Mouse (Mus musculus): Measurements from ENCODE around the gene Usp17lc. TPM values are rescaled to one million over a fixed set of nuclear protein-coding genes. Genes with fewer than 3 reads are reported as not detected.

Usp17lc gene
- not detected in 2 replicates for polyA plus RNA-seq (2015; fragmentation: Nextera tagmentation; extraction: Ambion mirVana)

DNA sequence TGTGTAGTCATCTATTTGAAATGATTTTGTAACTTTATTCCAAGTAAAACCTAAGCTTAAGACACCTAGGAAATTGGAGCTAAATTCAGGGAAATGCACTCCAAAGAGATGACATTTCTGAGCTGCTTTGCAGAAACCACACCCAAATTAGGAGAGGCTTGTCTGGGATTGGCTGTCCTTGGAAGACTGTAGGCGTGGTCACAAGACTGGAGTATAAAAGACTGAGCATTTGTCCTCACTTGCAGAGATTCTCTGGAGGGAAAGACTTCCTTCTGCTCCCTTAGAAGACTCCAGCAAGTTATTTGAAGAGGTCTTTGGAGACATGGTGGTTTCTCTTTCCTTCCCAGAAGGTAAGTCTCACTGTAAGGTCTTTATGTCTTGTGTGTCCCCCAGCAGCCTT lies at the start of gene Usp17lc:
Usp17lc (plus strand) TSS at position 301 of the 400 bp plus-strand sequence.

DNA sequence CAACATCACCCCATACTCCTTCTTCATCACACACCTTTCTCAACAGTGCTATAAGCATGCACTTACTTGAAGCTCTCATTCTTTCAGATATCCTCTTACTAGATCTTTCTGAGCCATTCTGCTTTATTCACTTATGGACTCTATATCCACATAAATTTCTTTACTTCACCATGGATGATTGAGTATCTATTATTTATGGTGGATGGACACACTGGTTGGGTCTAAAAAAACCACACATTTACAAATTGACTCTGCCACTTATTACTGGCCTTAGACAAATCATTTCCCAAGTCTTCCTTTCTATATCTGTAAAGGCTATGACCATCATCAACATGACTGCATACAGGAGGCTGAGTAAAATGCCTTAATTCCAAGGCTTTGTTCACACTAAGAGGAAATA lies 28.8 kb upstream of the Usp17lc start, which contains the start of gene Olfr603:
Olfr603 (minus strand) TSS at position 101 of the 400 bp plus-strand sequence.

GRCm38 (mm10) chr7:103445339-103445738 lies 30.5 kb downstream of the Usp17lc start, which contains the start of gene Olfr605:
Gene Olfr605, minus strand, starts transcription at chr7:103445439.

GRCm38 (mm10) chr7:103448746-103449145 lies 33.9 kb downstream of the Usp17lc start, which contains the start of gene Olfr606:
Gene Olfr606, plus strand, starts transcription at chr7:103449046.

Small RNAs within 50 kb of the gene (microRNA-seq; reads per million reads assigned to microRNA genes)
- not detected for gene Gm25774 (ENCODE audit: borderline replicate concordance, insufficient number of aligned reads)

Other genes with a start within 250 kb of the Usp17lc start
- gene Olfr591, start 236.7 kb upstream of the Usp17lc start, polyA plus RNA-seq (2015; fragmentation: Nextera tagmentation; extraction: Ambion mirVana): not detected in 2 replicates
- gene Olfr592, start 230.3 kb upstream of the Usp17lc start, polyA plus RNA-seq (2015; fragmentation: Nextera tagmentation; extraction: Ambion mirVana): not detected in 2 replicates
- not detected in 2 replicates for gene Olfr593, start 203.2 kb upstream of the Usp17lc start, polyA plus RNA-seq (2015; fragmentation: Nextera tagmentation; extraction: Ambion mirVana)
- not detected in 2 replicates for gene Olfr594, start 198.1 kb upstream of the Usp17lc start, polyA plus RNA-seq (2015; fragmentation: Nextera tagmentation; extraction: Ambion mirVana)
- not detected in 2 replicates for gene Usp17ld, start 162.6 kb upstream of the Usp17lc start, polyA plus RNA-seq (2015; fragmentation: Nextera tagmentation; extraction: Ambion mirVana)
- not detected in 2 replicates for gene Olfr596, start 109.4 kb upstream of the Usp17lc start, polyA plus RNA-seq (2015; fragmentation: Nextera tagmentation; extraction: Ambion mirVana)
- gene Olfr597, start 98.8 kb upstream of the Usp17lc start, polyA plus RNA-seq (2015; fragmentation: Nextera tagmentation; extraction: Ambion mirVana): not detected in 2 replicates
- not detected in 2 replicates for gene Olfr598, start 91.5 kb upstream of the Usp17lc start, polyA plus RNA-seq (2015; fragmentation: Nextera tagmentation; extraction: Ambion mirVana)
- gene Olfr599, start 79.2 kb upstream of the Usp17lc start, polyA plus RNA-seq (2015; fragmentation: Nextera tagmentation; extraction: Ambion mirVana): not detected in 2 replicates
- gene Olfr600, start 65.4 kb upstream of the Usp17lc start, polyA plus RNA-seq (2015; fragmentation: Nextera tagmentation; extraction: Ambion mirVana): not detected in 2 replicates
- not detected in 2 replicates for gene Olfr601, start 52.4 kb upstream of the Usp17lc start, polyA plus RNA-seq (2015; fragmentation: Nextera tagmentation; extraction: Ambion mirVana)
- not detected in 2 replicates for gene Olfr603, start 28.9 kb upstream of the Usp17lc start, polyA plus RNA-seq (2015; fragmentation: Nextera tagmentation; extraction: Ambion mirVana)
- not detected in 2 replicates for gene Olfr605, start 30.4 kb downstream of the Usp17lc start, polyA plus RNA-seq (2015; fragmentation: Nextera tagmentation; extraction: Ambion mirVana)
- gene Olfr606, start 34.0 kb downstream of the Usp17lc start, polyA plus RNA-seq (2015; fragmentation: Nextera tagmentation; extraction: Ambion mirVana): not detected in 2 replicates
- gene Olfr607, start 49.1 kb downstream of the Usp17lc start, polyA plus RNA-seq (2015; fragmentation: Nextera tagmentation; extraction: Ambion mirVana): not detected in 2 replicates
- not detected in 2 replicates for gene Olfr608, start 54.8 kb downstream of the Usp17lc start, polyA plus RNA-seq (2015; fragmentation: Nextera tagmentation; extraction: Ambion mirVana)
- not detected in 2 replicates for gene Olfr609, start 83.0 kb downstream of the Usp17lc start, polyA plus RNA-seq (2015; fragmentation: Nextera tagmentation; extraction: Ambion mirVana)
- not detected in 2 replicates for gene Olfr610, start 97.0 kb downstream of the Usp17lc start, polyA plus RNA-seq (2015; fragmentation: Nextera tagmentation; extraction: Ambion mirVana)
- gene Olfr611, start 105.8 kb downstream of the Usp17lc start, polyA plus RNA-seq (2015; fragmentation: Nextera tagmentation; extraction: Ambion mirVana): not detected in 2 replicates
- gene Olfr612, start 127.6 kb downstream of the Usp17lc start, polyA plus RNA-seq (2015; fragmentation: Nextera tagmentation; extraction: Ambion mirVana): not detected in 2 replicates
- gene Olfr613, start 133.0 kb downstream of the Usp17lc start, polyA plus RNA-seq (2015; fragmentation: Nextera tagmentation; extraction: Ambion mirVana): not detected in 2 replicates
- gene Olfr615, start 141.0 kb downstream of the Usp17lc start, polyA plus RNA-seq (2015; fragmentation: Nextera tagmentation; extraction: Ambion mirVana): not detected in 2 replicates
- not detected in 2 replicates for gene Olfr616, start 154.1 kb downstream of the Usp17lc start, polyA plus RNA-seq (2015; fragmentation: Nextera tagmentation; extraction: Ambion mirVana)
- not detected in 2 replicates for gene Olfr617, start 158.0 kb downstream of the Usp17lc start, polyA plus RNA-seq (2015; fragmentation: Nextera tagmentation; extraction: Ambion mirVana)
- not detected in 2 replicates for gene Olfr618, start 175.0 kb downstream of the Usp17lc start, polyA plus RNA-seq (2015; fragmentation: Nextera tagmentation; extraction: Ambion mirVana)
- not detected in 2 replicates for gene Olfr619, start 185.5 kb downstream of the Usp17lc start, polyA plus RNA-seq (2015; fragmentation: Nextera tagmentation; extraction: Ambion mirVana)
- gene Olfr620, start 197.5 kb downstream of the Usp17lc start, polyA plus RNA-seq (2015; fragmentation: Nextera tagmentation; extraction: Ambion mirVana): not detected in 2 replicates
- not detected in 2 replicates for gene Olfr622, start 227.6 kb downstream of the Usp17lc start, polyA plus RNA-seq (2015; fragmentation: Nextera tagmentation; extraction: Ambion mirVana)
- gene Olfr623, start 248.6 kb downstream of the Usp17lc start, polyA plus RNA-seq (2015; fragmentation: Nextera tagmentation; extraction: Ambion mirVana): not detected in 2 replicates